Mouse (Mus musculus) v-Abl transformed pro-B cells (cell line): ENCODE measurements around the gene Tgm2.

Experiments
- in situ Hi-C, 2 experiments: fragments of 400-800 bp; cut with MboI; formaldehyde crosslinking; loops; one replicate each; pipeline ENCODE4 v1.15.1; 2025; ENCODE audit not compliant: unreplicated experiment in 2 of 2

Tgm2 gene

GRCm38 (mm10) chr2:158077981-158078380 is 68.3 kb downstream of the Tgm2 start:
- in situ Hi-C loops = no loop called here

- in situ Hi-C loops = no loop called here
Observed at GRCm38 (mm10) chr2:158076690-158077089, 69.5 kb downstream of the Tgm2 start.

GRCm38 (mm10) chr2:158074835-158075234 is 71.4 kb downstream of the Tgm2 start:
- in situ Hi-C loops = no loop called here

GRCm38 (mm10) chr2:158071633-158071995 is 74.6 kb downstream of the Tgm2 start:
- in situ Hi-C loops = no loop called here

GRCm38 (mm10) chr2:158070885-158071632 is 75.2 kb downstream of the Tgm2 start:
- in situ Hi-C loops = no loop called here

- in situ Hi-C loops = loop anchor here (5.0 kb wide), 2 partner anchors 74 to 124 kb away; no protein-coding TSS in a partner anchor
Observed at GRCm38 (mm10) chr2:158068444-158068971, 77.7 kb downstream of the Tgm2 start.

- in situ Hi-C loops = loop anchor here (5.0 kb wide), 2 partner anchors 75 to 125 kb away; no protein-coding TSS in a partner anchor
Observed at GRCm38 (mm10) chr2:158067260-158067824, 78.9 kb downstream of the Tgm2 start.

- in situ Hi-C loops = loop anchor here (5.0 kb wide), 2 partner anchors 76 to 126 kb away; no protein-coding TSS in a partner anchor
Observed at GRCm38 (mm10) chr2:158066456-158066855, 79.8 kb downstream of the Tgm2 start.
